Mouse (Mus musculus): Measurements from ENCODE around the gene Mrps2.
"Not testable (repeated sequence)": the region's sequence is repeated elsewhere in the genome, so short reads cannot be mapped to it uniquely, and the experiment has no call there.

Mrps2 gene

DNA sequence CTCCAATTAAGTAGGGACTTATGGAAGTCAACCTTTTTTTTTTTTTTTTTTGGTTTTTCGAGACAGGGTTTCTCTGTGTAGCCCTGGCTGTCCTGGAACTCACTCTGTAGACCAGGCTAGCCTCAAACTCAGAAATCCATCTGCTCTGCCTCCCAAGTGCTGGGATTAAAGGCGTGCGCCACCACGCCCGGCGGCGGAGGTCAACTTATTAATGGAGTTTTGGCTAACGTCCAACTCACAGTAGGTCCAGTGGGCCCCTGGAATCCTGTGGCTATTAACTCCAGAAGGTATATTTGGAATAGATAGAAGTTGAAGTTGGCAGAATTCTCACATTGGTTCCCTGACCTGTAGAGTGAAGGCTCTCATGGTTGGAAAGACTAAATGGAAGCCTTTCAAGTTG lies 4.1 kb downstream of the Mrps2 start:
- DNase-seq (ENCODE audit: low read depth, low spot score), result not testable (repeated sequence)

DNA sequence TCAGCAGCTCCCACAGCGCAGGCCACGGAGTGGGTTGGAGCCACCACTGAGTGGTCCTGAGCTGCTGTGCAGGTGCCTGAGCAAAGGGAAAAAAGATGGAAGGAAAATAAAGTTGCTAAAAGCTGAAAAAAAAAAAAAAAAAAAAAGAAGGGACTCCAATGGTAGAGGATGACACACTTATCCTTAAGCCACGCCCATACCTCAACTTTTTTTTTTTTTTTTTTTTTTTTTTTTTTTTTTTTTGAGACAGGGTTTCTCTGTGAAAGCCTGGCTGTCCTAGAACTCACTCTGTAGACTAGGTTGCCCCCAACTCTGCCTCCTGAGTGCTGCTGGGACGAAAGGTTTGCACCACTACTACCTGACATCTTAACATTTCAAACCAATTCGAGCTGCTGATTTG lies 10.1 kb downstream of the Mrps2 start:
- not testable (repeated sequence) for DNase-seq (ENCODE audit: low read depth, low spot score)

GRCm38 (mm10) chr2:28479208-28480204 lies 11.6 kb downstream of the Mrps2 start:
- DNase-seq (ENCODE audit: low read depth, low spot score), result peak; percentile 83

GRCm38 (mm10) chr2:28483861-28484260 lies 16.0 kb downstream of the Mrps2 start:
- no peak for DNase-seq (ENCODE audit: low read depth, low spot score)

- DNase-seq (ENCODE audit: low read depth, low spot score), result no peak
These were observed 26.7 kb downstream of the Mrps2 start for GRCm38 (mm10) chr2:28494521-28494920.

DNA sequence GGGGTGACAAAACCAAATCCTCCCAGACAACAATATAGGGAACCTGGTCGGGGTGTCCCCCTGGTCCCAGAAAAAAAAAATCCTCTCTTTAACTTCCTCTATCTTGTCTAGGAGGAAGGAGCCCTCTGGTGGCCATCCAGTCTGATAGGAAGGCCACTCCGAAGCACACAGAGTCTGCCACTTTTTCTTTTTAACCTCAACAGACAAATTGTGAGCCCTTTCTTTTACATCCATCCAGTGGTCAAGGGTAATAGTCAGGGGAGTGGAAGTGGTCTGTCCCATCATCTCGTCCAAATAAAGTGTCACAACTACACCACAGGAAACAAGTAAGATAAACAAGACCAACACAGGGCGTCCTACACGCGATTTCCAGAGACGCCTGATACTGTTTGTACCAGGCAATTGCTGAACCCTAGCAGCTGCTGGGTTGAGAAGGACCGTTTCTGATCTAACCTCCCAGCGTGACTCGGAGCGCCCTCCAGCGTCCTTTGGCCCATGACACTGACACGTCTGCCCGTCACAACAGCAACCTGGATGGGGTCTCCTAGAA lies 27.4 kb downstream of the Mrps2 start:
- DNase-seq (ENCODE audit: low read depth, low spot score), result no peak

DNA sequence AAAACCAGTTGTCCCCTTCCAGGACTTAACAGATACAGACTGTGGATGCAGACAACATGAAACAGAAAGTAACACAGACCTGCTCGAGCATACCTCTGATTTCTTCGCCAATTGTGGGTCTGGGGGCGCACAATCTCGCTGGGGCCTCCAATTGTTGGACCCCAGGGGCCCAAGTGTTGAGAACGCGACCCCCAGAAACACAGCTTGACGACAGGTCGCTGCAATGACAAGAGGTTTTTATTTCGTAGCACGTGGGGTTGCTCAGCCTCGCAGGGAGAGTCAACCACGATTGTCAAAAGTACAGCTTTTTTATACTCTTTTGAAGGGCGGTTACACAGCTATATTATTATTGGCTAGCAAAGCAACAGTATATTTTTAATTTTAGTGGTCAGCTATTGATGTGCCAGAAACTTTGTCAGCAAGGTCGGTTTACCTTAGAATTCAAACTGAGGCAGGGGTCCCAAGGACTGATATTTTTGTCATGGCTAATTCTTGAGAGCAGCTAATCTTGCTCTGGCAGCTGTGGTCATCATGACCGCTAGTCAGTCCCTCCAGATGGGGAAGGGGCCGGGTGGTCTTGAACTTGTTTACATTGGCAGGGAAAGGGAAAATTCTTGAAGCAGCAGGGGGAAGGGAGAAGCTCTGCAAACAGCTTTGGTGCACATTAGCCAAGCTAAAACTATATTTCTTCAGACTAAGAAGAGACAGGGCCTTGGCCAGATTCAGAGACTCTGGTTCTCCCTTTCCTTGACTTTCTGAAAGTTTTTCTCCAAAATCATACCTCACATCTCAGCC lies 28.1 kb downstream of the Mrps2 start:
- no peak for DNase-seq (ENCODE audit: low read depth, low spot score)

DNA sequence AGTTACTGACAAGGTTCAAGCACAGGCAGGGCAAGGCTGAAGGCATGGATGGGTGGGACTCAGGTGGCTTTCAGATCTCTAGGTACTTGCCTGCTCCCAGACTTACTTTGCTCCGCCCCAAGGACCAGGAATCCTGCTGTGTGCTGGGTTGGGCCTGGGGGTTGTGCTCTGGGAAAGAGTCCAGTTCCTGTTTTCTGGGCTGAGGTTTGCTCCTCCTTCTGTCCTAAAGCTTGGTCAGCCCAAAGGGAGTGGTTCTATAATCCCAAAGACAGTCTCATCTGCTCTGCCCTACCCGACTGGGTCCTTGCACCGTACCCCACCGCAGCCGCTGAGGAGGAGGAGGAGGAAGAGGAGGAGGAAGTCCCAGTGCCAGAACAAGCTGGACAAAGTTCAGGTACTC lies 28.8 kb downstream of the Mrps2 start, which contains the start of gene Gbgt1:
Gene Gbgt1, plus strand, starts transcription at position 221 of the 400 bp plus-strand sequence.
- DNase-seq (ENCODE audit: low read depth, low spot score), result peak; percentile 80

DNA sequence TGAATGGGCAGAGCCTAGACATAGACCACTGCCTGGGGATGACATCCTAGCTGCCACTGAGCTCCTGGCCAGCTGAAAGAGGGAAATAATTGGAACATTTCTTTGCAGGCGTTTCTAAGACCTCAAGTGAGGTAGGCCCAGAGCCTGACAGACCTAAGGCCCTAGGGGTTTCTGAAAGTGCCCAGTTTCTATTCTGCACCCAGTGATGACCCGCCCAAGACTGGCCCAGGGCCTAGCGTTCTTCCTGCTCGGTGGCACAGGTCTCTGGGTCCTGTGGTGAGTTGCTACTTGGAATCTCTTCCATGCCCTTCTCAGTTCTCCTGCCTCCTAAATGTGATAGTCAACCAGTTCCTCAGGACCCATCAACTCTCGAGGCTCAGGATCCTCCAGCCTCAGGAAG lies 29.7 kb downstream of the Mrps2 start:
- no peak for DNase-seq (ENCODE audit: low read depth, low spot score)

DNA sequence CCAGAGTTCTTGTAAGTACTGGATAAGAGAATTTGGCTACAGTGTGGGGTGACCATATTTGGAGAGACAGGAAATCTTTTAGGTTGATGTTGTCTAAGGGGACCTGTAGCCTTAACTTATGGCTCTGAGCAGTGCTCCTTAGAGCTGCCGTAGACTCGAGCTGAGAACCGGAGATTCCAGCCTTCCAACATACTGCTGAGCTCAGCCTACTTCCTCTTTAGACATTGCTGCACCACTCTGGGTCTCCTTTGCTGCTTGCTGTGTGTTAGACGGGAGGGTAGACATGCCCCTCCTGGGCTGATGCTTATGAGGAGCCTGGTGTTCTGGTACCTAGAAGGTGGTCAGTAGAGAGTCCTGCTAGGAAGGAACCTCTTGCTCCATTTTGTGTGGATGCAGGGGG lies 30.6 kb downstream of the Mrps2 start:
- DNase-seq (ENCODE audit: low read depth, low spot score), result no peak

DNA sequence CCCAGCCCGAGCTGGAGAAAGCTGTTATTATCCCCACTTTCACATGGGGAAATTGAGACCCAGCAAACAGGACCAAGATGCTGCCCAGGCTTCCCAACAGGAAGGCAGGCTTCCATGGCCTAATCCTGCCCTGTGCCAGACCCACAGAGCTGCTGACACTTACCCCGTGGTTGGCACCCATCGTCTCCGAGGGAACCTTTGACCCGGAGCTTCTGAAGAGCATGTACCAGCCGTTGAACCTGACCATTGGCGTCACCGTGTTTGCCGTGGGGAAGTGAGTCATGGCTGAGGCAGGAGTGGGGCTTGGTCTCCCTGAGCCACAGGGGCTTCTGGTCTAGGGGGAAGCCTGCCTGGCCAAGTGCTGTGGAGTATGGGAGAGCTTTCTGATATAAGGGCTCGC lies 35.1 kb downstream of the Mrps2 start:
- no peak for DNase-seq (ENCODE audit: low read depth, low spot score)

GRCm38 (mm10) chr2:28504676-28505075 lies 36.8 kb downstream of the Mrps2 start:
- DNase-seq (ENCODE audit: low read depth, low spot score), result no peak

DNA sequence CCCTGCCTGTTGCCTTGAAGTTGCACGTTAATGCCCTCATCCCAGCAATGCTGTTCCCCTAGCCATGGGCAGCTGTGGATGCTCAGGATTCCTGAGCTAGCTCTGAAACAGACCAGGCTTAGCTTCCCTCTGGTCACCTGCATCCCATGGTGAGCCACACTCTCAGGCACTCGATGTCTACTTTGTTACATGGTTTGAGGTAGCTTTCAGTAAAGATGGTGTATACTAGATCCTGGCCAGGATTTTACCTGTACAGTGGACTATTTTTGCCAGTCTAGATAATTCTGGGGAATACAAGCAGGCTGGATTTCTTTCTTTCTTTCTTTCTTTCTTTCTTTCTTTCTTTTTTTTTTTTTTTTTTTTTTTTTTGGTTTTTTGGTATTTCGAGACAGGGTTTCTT lies 37.9 kb downstream of the Mrps2 start, which contains the start of gene Gm10134:
Gene Gm10134, plus strand, starts transcription at position 301 of the 400 bp plus-strand sequence.
- no peak for DNase-seq (ENCODE audit: low read depth, low spot score)

GRCm38 (mm10) chr2:28506291-28506690 lies 38.4 kb downstream of the Mrps2 start:
- DNase-seq (ENCODE audit: low read depth, low spot score), result peak; percentile 94

GRCm38 (mm10) chr2:28511600-28511999 lies 43.7 kb downstream of the Mrps2 start:
- DNase-seq (ENCODE audit: low read depth, low spot score), result not testable (repeated sequence)

GRCm38 (mm10) chr2:28512798-28513401 lies 45.0 kb downstream of the Mrps2 start, which contains the start of gene Ralgds:
TSS of gene Ralgds (plus strand) at chr2:28513125.
- peak; percentile 64 for DNase-seq (ENCODE audit: low read depth, low spot score)

DNA sequence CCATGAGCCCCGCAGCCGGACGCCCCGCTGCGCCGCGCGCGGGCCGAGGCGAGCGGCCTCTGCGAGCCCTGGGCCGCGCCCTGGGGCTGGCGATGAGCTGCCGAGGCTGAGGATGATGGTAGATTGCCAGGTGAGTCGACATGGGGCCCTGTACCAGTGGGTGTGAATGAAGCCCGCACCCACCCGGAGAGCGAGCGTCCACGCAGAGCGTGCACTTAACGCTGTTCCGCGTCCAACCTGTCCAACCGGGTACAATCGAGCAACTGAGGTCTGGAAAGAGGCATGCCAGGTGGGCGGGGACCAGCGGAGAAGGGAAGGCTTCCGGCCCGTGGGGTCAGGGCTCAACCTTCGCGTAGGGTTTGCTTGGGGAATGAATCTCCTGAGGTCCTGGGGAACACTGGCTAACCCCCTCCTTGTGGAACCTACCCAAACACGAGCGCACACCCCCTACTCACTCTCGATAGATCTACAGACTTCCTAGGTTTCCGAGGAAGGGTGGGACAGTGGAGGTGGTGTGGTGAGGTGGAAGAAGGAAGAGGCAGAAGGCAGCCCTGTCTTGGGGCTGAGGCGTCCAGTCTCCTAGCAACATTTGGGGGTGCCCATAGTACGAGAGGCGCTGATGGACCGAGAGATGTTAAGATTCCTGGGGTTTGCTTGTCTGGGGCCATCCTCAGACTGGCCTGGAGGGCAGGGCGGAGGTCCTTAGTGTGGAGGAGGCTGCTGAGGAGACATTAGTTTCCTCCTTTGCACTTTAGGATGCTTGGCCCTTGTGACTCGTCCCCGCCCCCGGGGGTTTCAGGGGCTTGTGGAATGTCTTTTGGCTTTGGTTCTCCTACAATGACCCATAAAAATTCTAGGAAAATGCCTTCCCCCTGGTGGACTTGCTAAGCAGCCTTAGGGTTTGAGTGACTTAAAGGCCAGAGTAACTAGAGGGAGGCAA lies 45.8 kb downstream of the Mrps2 start:
- peak; percentile 57 for DNase-seq (ENCODE audit: low read depth, low spot score)

DNA sequence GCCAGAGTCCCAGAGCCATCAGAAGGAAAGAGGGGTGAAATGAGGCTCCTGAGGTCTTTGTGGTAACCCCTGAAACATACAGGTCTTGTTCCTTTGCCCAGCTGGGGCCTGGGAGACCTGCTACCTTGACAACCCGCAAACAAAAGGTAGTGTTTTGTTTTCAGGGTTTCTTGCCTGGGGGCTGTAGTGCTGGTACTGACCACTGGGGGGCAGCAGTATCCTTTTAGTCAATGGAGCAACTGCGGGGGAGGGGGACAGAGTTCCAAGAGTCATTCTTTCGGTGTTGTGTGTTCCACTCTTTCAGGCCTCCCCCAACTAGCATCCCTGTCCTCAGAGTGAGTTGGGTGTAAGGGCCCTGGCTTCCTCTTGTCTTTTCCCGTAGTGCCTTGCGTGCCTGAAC lies 46.6 kb downstream of the Mrps2 start:
- DNase-seq (ENCODE audit: low read depth, low spot score), result peak; percentile 94

DNA sequence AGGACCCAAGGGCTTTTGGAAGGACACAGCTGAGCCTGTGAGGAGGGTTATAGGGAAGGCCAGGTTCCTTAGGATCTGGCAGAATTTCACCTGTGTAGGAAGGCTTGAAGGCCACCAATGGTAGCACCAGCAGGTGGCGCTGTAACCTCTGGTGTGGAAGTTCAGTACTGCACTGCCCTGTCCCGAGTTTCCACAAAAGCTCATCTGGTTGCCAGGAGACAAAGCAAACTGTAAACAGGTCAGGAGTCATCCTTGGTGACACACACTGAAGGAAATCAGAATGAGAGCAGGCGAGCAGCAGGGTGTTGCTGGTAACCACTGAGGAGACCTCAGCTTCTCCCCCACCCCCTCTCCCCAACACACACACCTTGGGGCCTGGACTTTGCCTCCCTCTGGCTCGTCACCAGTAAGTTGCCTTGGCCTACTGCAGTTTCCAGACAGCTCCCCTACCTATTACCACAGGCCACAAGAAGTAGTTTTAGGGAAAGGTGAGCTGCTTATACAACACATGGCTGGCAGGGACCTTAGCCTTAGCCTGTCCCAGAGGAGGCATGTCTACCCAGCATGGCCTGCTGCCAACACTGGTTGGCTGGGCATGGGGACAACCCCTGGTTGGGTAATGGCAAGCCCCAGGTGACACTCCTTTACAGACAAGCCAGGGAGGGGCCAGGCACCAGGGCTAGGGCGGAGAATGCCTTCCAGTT lies 49.5 kb downstream of the Mrps2 start:
- DNase-seq (ENCODE audit: low read depth, low spot score), result peak; percentile 95

DNA sequence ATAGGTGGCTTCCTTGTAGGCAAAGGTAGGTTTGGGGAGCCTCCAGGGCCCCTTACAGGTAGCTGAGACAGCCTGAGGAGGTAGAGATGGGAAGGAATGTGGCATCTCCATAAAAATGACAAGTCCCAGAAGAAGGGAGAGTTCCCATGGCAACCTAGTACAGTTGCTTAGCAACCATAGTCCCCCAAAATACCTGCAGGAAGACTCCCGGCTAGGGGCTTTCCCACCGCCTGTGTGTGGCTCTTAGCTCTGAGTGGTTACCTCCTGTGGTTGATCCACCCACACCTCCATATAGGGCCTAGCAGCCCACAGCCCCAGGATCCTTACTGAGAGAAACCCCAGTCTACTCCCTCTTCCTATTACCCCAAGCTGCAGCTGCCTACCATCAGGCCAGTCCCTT lies 50.4 kb downstream of the Mrps2 start:
- peak; percentile 65 for DNase-seq (ENCODE audit: low read depth, low spot score)
